Mouse (Mus musculus) heart, adult 2 months (tissue): Measurements from ENCODE around the gene Atxn7l1. TPM values are rescaled to one million over a fixed set of nuclear protein-coding genes. Genes with fewer than 3 reads are reported as not detected.
A peak's percentile ranks its signal among the peaks of the same experiment; 100 is the strongest.

Source experiments
- DNase-seq, 2 experiments: peaks; one replicate each; pipeline ENCODE4 v3.0.0; 2021
- H3K27ac ChIP-seq: fragments of 200-600 bp; 2 replicates; pipeline ENCODE4 v1.8.1; 2022
- H3K27me3 ChIP-seq: fragments of 200-500 bp; 2 replicates; pipeline ENCODE4 v1.6.1; 2012; ENCODE audit warnings: mild to moderate bottlenecking, low read length, inconsistent platforms, mixed read lengths; ENCODE audit not compliant: control insufficient read depth, insufficient read depth
- H3K36me3 ChIP-seq: fragments of 200-500 bp; 2 replicates; pipeline ENCODE4 v1.6.1; 2012; ENCODE audit warnings: low read length, inconsistent platforms; ENCODE audit not compliant: control insufficient read depth, insufficient read depth
- H3K4me1 ChIP-seq: fragments of 200-500 bp; 2 replicates; pipeline ENCODE4 v1.6.1; 2011; ENCODE audit warnings: low read length; ENCODE audit not compliant: control insufficient read depth, insufficient read depth
- H3K4me3 ChIP-seq: fragments of 200-600 bp; 2 replicates; pipeline ENCODE4 v1.8.1; 2022
- H3K79me2 ChIP-seq: fragments of 200-500 bp; replicated peaks from 2 replicates; pipeline ENCODE4 v1.6.1; 2012; ENCODE audit warnings: mild to moderate bottlenecking, inconsistent platforms, low read length, moderate library complexity, mixed read lengths; ENCODE audit not compliant: control insufficient read depth, insufficient read depth
- H3K9ac ChIP-seq: fragments of 200-500 bp; 2 replicates; pipeline ENCODE4 v1.6.1; 2012; ENCODE audit warnings: low read depth, mild to moderate bottlenecking, control low read depth, inconsistent platforms, low read length, mixed read lengths
- CTCF ChIP-seq: fragments of 200-600 bp; IDR thresholded peaks from 2 replicates; pipeline ENCODE4 v1.8.1; 2022; ENCODE audit warnings: antibody characterized with exemption, mild to moderate bottlenecking, moderate library complexity
- EP300 ChIP-seq: fragments of 200-500 bp; IDR thresholded peaks from 2 replicates; pipeline ENCODE4 v1.6.1; 2011; ENCODE audit warnings: low read depth, low read length, control low read depth; ENCODE audit not compliant: insufficient read depth
- POLR2A ChIP-seq: fragments of 200-500 bp; IDR thresholded peaks from 2 replicates; pipeline ENCODE4 v1.6.1; 2011; ENCODE audit warnings: mild to moderate bottlenecking, low read depth, low read length, control low read depth; ENCODE audit not compliant: insufficient read depth
- WGBS: fragments of 180-500 bp; shearing (Covaris S2); methylation state at CpG from one replicate; pipeline ENCODE4 v1.1.7; 2018; 5-methylcytosine and 5-hydroxymethylcytosine counted together
- intact Hi-C: fragments of 180-260 bp; cut with DNase I; formaldehyde crosslinking; loops from one replicate; pipeline ENCODE4 v1.15.1; 2025
- polyA plus RNA-seq: library from polyadenylated mRNA; depleted of rRNA; stranded (reverse); fragments of >200 nt; gene quantifications from 2 replicates; pipeline ENCODE4 v1.2.3, GENCODE M21; 2012
- total RNA-seq, 2 experiments: library from RNA; stranded (reverse); gene quantifications; 2 replicates each; pipeline ENCODE4 v1.2.3; 2021

Atxn7l1 gene
- total and polyA plus RNA-seq, 3 experiments: 18.8 to 21.6 (median 19.0) TPM

DNA sequence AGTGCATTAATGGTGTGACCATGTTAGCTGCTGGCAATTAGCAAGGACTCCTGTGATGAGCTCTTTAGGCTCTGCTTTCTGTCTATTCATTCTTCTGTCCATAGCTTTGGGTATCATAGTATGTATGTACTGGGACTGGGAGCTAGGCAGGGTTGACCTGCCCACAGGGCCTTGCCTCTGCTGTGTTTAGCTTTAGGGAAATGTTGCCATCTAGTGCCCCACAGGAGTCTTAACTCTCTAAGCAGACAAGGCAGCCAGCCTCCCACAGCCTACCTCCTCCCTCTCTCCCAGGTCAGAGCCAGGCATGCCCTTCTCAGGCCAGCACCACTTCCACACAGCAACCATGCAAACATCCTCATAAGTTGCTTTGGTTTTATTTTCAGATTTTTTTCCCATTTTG, 38.0 kb upstream of the Atxn7l1 start:
- peak in 1 of 2 experiments; percentile 25 for DNase-seq
- TF ChIP-seq POLR2A (no peak), CTCF (peak; percentile 78), EP300 (peak; percentile 91)
- intact Hi-C loops: loop anchor here (1.0 to 5.0 kb wide), 3 partner anchors 42 to 197 kb away; no protein-coding TSS in a partner anchor

DNA sequence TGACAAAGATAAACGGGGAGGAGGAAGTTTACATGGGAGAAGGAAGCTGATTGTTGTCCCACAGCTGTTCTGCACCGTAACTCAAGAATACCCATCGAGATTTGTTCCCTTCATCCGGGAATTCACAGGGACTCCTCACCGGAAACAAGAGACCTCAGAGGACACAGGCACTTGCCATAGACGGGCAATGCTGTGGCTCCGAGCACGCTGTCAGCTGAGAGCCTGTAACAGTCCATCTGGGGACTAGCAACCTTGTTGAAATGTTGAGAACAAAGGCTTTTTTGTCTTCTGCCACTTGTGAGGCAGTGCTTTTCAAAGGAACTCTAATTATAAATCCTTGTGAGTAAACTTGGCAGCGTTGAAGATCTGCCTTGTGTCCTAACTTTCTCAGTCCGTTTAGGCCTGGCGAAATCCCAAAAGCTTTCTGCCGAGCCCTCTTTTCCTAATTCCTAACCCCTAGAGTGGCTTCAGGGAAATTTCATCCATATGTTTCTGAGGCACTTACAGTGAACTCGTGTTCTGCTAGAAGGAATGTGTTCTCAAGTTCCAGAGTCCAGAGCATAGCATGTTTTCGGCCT, 36.5 kb upstream of the Atxn7l1 start:
- H3K27me3 ChIP-seq: no peaks in the 10 kb centered on the region
- DNase-seq: peak; percentile 52 to 55
- peak overlapping the region; percentile 11; the same call in 1 of the 2 replicates for H3K4me3 ChIP-seq
- peaks cover 5% of the 10 kb centered on the region for H3K4me1 ChIP-seq
- no peaks in the 10 kb centered on the region for H3K79me2 ChIP-seq
- 8% methylated on average over 14 of the region's 14 CpGs for WGBS
- peak overlapping the region; percentile 39; the same call in 1 of the 2 replicates for H3K9ac ChIP-seq
- H3K36me3 ChIP-seq: peaks cover 6% of the 10 kb centered on the region
- peak overlapping the region; percentile 72 for H3K27ac ChIP-seq
- TF ChIP-seq CTCF (no peak), EP300 (no peak), POLR2A (peak; percentile 31; the same call in 1 of the 2 replicates)
- intact Hi-C loops: loop anchor here (2.0 to 10.0 kb wide), 2 partner anchors 36 to 224 kb away; partner anchors contain the start of gene Atxn7l1

More for the DNA sequence above, 38.0 kb upstream of the Atxn7l1 start:
- H3K4me1 ChIP-seq: peaks cover 5% of the 10 kb centered on the region
- peaks cover 6% of the 10 kb centered on the region for H3K36me3 ChIP-seq
- H3K9ac ChIP-seq: no peak overlapping the region
- H3K27me3 ChIP-seq: no peaks in the 10 kb centered on the region
- H3K79me2 ChIP-seq: no peaks in the 10 kb centered on the region
- no peak overlapping the region for H3K27ac ChIP-seq
- no peak overlapping the region for H3K4me3 ChIP-seq

DNA sequence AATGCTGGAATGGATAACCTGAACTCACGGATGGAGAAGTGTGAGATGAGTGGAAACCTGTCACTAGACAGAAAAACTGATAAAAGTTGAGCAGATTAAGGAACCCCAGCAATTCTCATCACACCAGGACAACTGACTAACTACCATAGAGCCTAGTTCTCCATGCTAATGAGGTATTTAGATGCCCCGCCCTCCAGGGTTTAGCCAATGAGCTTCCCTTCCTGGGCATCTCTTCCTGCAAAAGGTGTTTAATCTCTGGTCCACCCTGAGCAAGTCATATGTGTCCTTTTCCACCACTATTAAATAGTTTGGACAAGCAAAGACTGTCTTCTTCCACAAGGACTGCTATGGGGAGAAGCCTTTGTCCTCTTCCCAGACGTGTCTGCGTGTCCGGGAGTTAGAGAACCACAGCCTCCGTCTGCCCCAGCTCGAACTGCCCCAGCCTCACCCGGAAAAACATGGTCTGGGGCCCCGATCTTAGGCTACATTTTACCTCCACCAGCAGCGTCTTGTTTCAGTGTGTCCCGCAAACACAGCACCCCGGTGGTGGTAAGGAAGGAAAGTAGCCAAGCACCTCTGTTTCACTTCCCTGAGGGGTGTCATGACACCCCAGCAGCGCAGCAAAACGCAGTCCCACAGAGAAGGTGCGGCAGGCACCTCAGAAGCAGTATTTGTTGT, 28.7 kb upstream of the Atxn7l1 start:
- 54% methylated on average over 15 of the region's 15 CpGs for WGBS
- no peaks in the 10 kb centered on the region for H3K79me2 ChIP-seq
- no peaks in the 10 kb centered on the region for H3K36me3 ChIP-seq
- no peaks in the 10 kb centered on the region for H3K4me1 ChIP-seq
- no peak for TF ChIP-seq CTCF
- no peak for TF ChIP-seq EP300
- no peak for TF ChIP-seq POLR2A
- DNase-seq: no peak
- intact Hi-C loops: loop anchor here (10.0 kb wide), 1 partner anchor 216 kb away; no protein-coding TSS in a partner anchor
- no peaks in the 10 kb centered on the region for H3K27me3 ChIP-seq
- H3K4me3 ChIP-seq: no peak overlapping the region
- no peak overlapping the region for H3K27ac ChIP-seq
- no peak overlapping the region for H3K9ac ChIP-seq

DNA sequence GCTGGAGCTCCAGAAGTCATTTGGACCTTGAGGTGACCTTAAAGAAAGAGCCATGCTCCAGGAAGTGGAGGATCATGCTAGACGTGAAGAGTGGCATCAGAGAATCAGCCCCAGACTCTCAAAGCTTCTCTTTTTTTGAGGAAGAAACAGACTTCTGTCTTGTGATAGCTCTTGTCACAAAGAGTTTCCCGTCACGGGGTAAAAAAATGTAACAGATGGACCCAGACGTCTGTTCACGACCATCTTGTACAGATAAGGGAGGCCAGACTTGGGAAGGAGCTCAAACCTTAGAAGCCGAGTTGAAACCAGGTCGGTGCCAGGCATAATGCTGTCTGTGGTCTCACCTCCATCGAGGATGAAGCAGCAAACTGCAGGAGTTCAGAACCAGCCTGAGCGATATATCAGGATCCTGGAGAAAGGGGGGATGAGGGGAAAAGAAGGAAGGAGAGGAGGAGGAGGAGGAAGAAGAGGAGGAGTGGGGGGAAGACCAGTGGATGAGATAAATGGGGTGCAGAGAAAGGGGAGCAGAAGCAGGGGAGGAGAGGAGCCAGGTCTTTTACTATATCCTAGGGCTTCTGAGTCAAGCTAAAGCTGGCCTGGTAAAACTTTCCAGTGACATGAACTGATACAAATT, 21.8 kb upstream of the Atxn7l1 start:
- DNase-seq: no peak
- Histone ChIP-seq H3K79me2 (no peaks in the 10 kb centered on the region), H3K4me1 (peaks cover 2% of the 10 kb centered on the region; the same call in 1 of the 2 replicates), H3K36me3 (no peaks in the 10 kb centered on the region), H3K27me3 (no peaks in the 10 kb centered on the region), H3K4me3 (no peak overlapping the region), H3K9ac (no peak overlapping the region), H3K27ac (no peak overlapping the region)
- intact Hi-C loops: no loop called here
- TF ChIP-seq POLR2A (no peak), CTCF (no peak), EP300 (no peak)
- WGBS: 53% methylated on average over 9 of the region's 9 CpGs

DNA sequence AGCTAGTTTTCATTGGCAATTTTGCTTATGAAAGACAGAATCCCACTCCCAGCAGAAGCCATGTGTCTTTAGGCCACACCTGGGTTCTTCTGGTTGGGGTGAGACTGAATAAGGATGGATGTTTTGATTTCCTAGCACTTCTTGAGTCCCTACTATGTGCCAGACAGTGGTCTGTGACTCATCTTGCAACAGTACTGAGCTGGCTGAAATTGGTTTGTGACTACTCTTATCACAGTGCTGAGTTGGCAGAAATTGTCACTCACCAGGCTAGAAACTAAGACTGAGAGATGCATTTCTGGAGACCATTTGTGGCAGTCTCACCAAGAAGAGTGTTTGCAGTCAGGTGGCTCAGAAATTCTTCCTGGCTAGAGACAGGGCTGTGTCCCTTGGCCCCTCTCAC, 21.2 kb upstream of the Atxn7l1 start:
- DNase-seq: no peak
- intact Hi-C loops: no loop called here
- Histone ChIP-seq H3K4me3 (no peak overlapping the region), H3K36me3 (no peaks in the 10 kb centered on the region), H3K79me2 (no peaks in the 10 kb centered on the region), H3K27ac (no peak overlapping the region), H3K9ac (no peak overlapping the region), H3K4me1 (peaks cover 2% of the 10 kb centered on the region; the same call in 1 of the 2 replicates), H3K27me3 (no peaks in the 10 kb centered on the region)
- no peak for TF ChIP-seq EP300
- no peak for TF ChIP-seq POLR2A
- TF ChIP-seq CTCF: no peak

DNA sequence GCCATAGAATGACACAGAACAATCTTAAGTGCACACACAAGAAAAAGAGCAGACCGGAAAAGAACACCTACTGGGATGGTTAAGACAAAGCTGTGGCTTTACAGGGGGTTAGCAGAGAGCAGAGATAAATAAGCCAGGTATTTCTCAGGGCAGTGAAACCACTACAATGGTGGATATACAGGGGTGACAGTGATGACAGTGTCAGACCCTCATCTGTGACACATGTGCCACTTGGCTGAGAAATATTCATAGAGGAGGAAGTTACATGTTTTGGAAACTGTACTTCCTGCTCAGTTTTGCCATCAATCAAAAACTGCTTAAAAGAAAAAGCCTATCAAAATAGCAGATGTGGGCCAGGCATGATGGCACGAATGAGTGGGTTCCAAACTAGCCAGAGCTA, 19.4 kb upstream of the Atxn7l1 start:
- no peak for TF ChIP-seq POLR2A
- no peak for TF ChIP-seq CTCF
- no peak for TF ChIP-seq EP300
- Histone ChIP-seq H3K36me3 (no peaks in the 10 kb centered on the region), H3K9ac (no peak overlapping the region), H3K4me3 (no peak overlapping the region), H3K27me3 (no peaks in the 10 kb centered on the region), H3K27ac (no peak overlapping the region), H3K4me1 (peaks cover 2% of the 10 kb centered on the region), H3K79me2 (no peaks in the 10 kb centered on the region)
- no peak for DNase-seq
- 78% methylated on average over 2 of the region's 2 CpGs for WGBS
- intact Hi-C loops: no loop called here
